Mouse (Mus musculus): Measurements from ENCODE around the gene Naa50. TPM values are rescaled to one million over a fixed set of nuclear protein-coding genes. Genes with fewer than 3 reads are reported as not detected.

Naa50 gene
- total RNA-seq, 4 experiments from 2014 or later = 65.8 to 77.7 (median 68.0) TPM

GRCm38 (mm10) chr16:44141483-44141882 lies 1.9 kb downstream of the Naa50 start:
- DNase-seq = no peak

GRCm38 (mm10) chr16:44149002-44149767 lies 9.6 kb downstream of the Naa50 start:
- DNase-seq = no peak

GRCm38 (mm10) chr16:44154497-44155057 lies 14.9 kb downstream of the Naa50 start:
- no peak for DNase-seq

GRCm38 (mm10) chr16:44159325-44159724 lies 19.7 kb downstream of the Naa50 start:
- DNase-seq = no peak

- no peak for DNase-seq
Observed at GRCm38 (mm10) chr16:44163831-44164230, 24.2 kb downstream of the Naa50 start.

- DNase-seq = no peak
Observed at GRCm38 (mm10) chr16:44165182-44165581, 25.6 kb downstream of the Naa50 start.

- no peak for DNase-seq
Observed at GRCm38 (mm10) chr16:44168990-44169389, 29.4 kb downstream of the Naa50 start.

- peak; percentile 99 for DNase-seq
Observed at GRCm38 (mm10) chr16:44172297-44173154, 32.9 kb downstream of the Naa50 start.

- DNase-seq = peak; percentile 41
Observed at GRCm38 (mm10) chr16:44173155-44173941, 33.7 kb downstream of the Naa50 start, which contains the start of gene Usf3. Gene Usf3, plus strand, starts transcription at chr16:44173246.

GRCm38 (mm10) chr16:44173966-44174530 lies 34.4 kb downstream of the Naa50 start:
- no peak for DNase-seq

GRCm38 (mm10) chr16:44175001-44175400 lies 35.4 kb downstream of the Naa50 start:
- DNase-seq = no peak

- no peak for DNase-seq
Observed at GRCm38 (mm10) chr16:44176511-44176910, 36.9 kb downstream of the Naa50 start.

- DNase-seq = no peak
Observed at GRCm38 (mm10) chr16:44178555-44178954, 38.9 kb downstream of the Naa50 start.

- DNase-seq = no peak
Observed at GRCm38 (mm10) chr16:44182597-44182996, 43.0 kb downstream of the Naa50 start.

GRCm38 (mm10) chr16:44184769-44185168 lies 45.1 kb downstream of the Naa50 start:
- no peak for DNase-seq

GRCm38 (mm10) chr16:44187172-44187571 lies 47.5 kb downstream of the Naa50 start:
- DNase-seq = no peak

- no peak for DNase-seq
Observed at GRCm38 (mm10) chr16:44188766-44189165, 49.1 kb downstream of the Naa50 start.

GRCm38 (mm10) chr16:44190032-44190431 lies 50.4 kb downstream of the Naa50 start:
- DNase-seq = no peak

- DNase-seq = no peak
Observed at GRCm38 (mm10) chr16:44190968-44191367, 51.3 kb downstream of the Naa50 start.

- no peak for DNase-seq
Observed at GRCm38 (mm10) chr16:44199066-44199703, 59.6 kb downstream of the Naa50 start.

- DNase-seq = no peak
Observed at GRCm38 (mm10) chr16:44200146-44200545, 60.5 kb downstream of the Naa50 start.

Measured in adrenal gland, adult 8-10 months (tissue).